28 mouse cellular contexts compared by ENCODE assay signal in genomic region chr17:5154322-5154721, GRCm38 (mm10).
DNase-seq lines count a peak whose midpoint lies in the region; ATAC-seq and TF ChIP-seq lines count a peak whose summit lies in the region.
"Had no signal": no experiment of that assay in that cellular context is flagged by ENCODE, and none has a peak within 500 bp of the region (broad histone marks: within the 10 kb centered on the region; RNA-seq: fewer than 3 reads in every experiment).

No protein-coding gene starts in this region.

- H3K9me3 ChIP-seq in heart, embryonic 14.5 days (ENCODE audit: control insufficient read depth, low read length): no peaks in the 10 kb centered on the region
- H3K9me3 ChIP-seq in heart, embryonic 12.5 days (replicated peaks): no peaks in the 10 kb centered on the region
- H3K9me3 ChIP-seq in hindbrain, embryonic 14.5 days (ENCODE audit: control insufficient read depth, low read length): no peaks in the 10 kb centered on the region
- no peaks in the 10 kb centered on the region for H3K9me3 ChIP-seq in hindbrain, embryonic 10.5 days
- no peaks in the 10 kb centered on the region for H3K9me3 ChIP-seq in neural tube, embryonic 13.5 days
- H3K9me3 ChIP-seq in neural tube, embryonic 15.5 days (replicated peaks): no peaks in the 10 kb centered on the region
- H3K9me3 ChIP-seq: embryonic facial prominence, embryonic 13.5 days; forebrain, embryonic 12.5 days; forebrain, embryonic 15.5 days; G1E; heart, embryonic 10.5 days; heart, embryonic 15.5 days had no signal

- H3K4me1 ChIP-seq in heart, embryonic 14.5 days (ENCODE audit: control insufficient read depth in 2 of 2, insufficient read depth in 2 of 2, low read length in 2 of 2): peaks cover 4 to 8% of the 10 kb centered on the region in 2 experiments
- peaks cover 16% of the 10 kb centered on the region for H3K4me1 ChIP-seq in heart, embryonic 12.5 days (replicated peaks)
- peaks cover 28% of the 10 kb centered on the region for H3K4me1 ChIP-seq in hindbrain, embryonic 14.5 days (replicated peaks; ENCODE audit: control insufficient read depth, insufficient read depth, low read length)
- H3K4me1 ChIP-seq in hindbrain, embryonic 10.5 days (replicated peaks): peaks cover 18% of the 10 kb centered on the region; the same call in 1 of the 2 replicates
- peaks cover 53% of the 10 kb centered on the region for H3K4me1 ChIP-seq in neural tube, embryonic 13.5 days (replicated peaks)
- H3K4me1 ChIP-seq in neural tube, embryonic 15.5 days: peaks cover 41% of the 10 kb centered on the region
- H3K4me1 ChIP-seq in olfactory bulb, adult 2 months (ENCODE audit: control insufficient read depth, insufficient read depth, low read length): peaks cover 24% of the 10 kb centered on the region

- DNase-seq in hindbrain, embryonic 14.5 days (ENCODE audit: low spot score): no peak
- no peak for DNase-seq in hindbrain, embryonic 10.5 days (ENCODE audit: low spot score)
- DNase-seq in urinary bladder, postnatal 14 days (ENCODE audit: low spot score): no peak
- DNase-seq: adrenal gland, postnatal 10 days; adrenal gland, postnatal 36 days; B cell, adult 2 months; cerebellum, adult 2 months; cerebellum, adult 9-11 months; cerebellum, postnatal 25 days; gastrocnemius, postnatal 25 days; heart, adult 2 months; heart, postnatal 10 days; heart, postnatal 36 days had no signal

- TF ChIP-seq POLR2A in olfactory bulb, adult 2 months (IDR thresholded peaks at IDR 0.05; ENCODE audit: insufficient read depth, low read depth, low read length): no peak

- no peak for TF ChIP-seq CTCF in olfactory bulb, adult 2 months (IDR thresholded peaks at IDR 0.05; ENCODE audit: insufficient read depth, low read depth, low read length)

- H3K4me2 ChIP-seq in heart, embryonic 14.5 days (ENCODE audit: low read length): no peak overlapping the region
- H3K4me2 ChIP-seq in heart, embryonic 12.5 days: no peak overlapping the region
- H3K4me2 ChIP-seq in hindbrain, embryonic 14.5 days (replicated peaks): no peak overlapping the region
- no peak overlapping the region for H3K4me2 ChIP-seq in neural tube, embryonic 13.5 days
- no peak overlapping the region for H3K4me2 ChIP-seq in neural tube, embryonic 15.5 days
- H3K4me2 ChIP-seq: embryonic facial prominence, embryonic 13.5 days; forebrain, embryonic 12.5 days; forebrain, embryonic 15.5 days; heart, embryonic 15.5 days had no signal

- H3K36me3 ChIP-seq in heart, embryonic 14.5 days (ENCODE audit: control insufficient read depth, insufficient read depth, low read length): no peaks in the 10 kb centered on the region
- 0 out of 2 replicates have a peak, but pooled peaks cover 1% of the 10 kb centered on the region for H3K36me3 ChIP-seq in heart, embryonic 12.5 days
- H3K36me3 ChIP-seq in hindbrain, embryonic 14.5 days (replicated peaks; ENCODE audit: control insufficient read depth, insufficient read depth): no peaks in the 10 kb centered on the region
- no peaks in the 10 kb centered on the region for H3K36me3 ChIP-seq in hindbrain, embryonic 10.5 days
- no peaks in the 10 kb centered on the region for H3K36me3 ChIP-seq in neural tube, embryonic 13.5 days
- no peaks in the 10 kb centered on the region for H3K36me3 ChIP-seq in neural tube, embryonic 15.5 days
- H3K36me3 ChIP-seq: embryonic facial prominence, embryonic 13.5 days; forebrain, embryonic 12.5 days; forebrain, embryonic 15.5 days; heart, embryonic 15.5 days had no signal

- no peak overlapping the region for H3K27ac ChIP-seq in heart, embryonic 14.5 days (replicated peaks in 1 of 2; ENCODE audit: control insufficient read depth in 1 of 2, insufficient read depth in 1 of 2, low read depth in 2 of 2, low read length in 2 of 2)
- H3K27ac ChIP-seq in heart, embryonic 12.5 days (ENCODE audit: poor library complexity, severe bottlenecking): no peak overlapping the region
- 0 out of 2 replicates have a peak overlapping the region, but pooled peaks have one; percentile 0 for H3K27ac ChIP-seq in hindbrain, embryonic 14.5 days
- H3K27ac ChIP-seq in hindbrain, embryonic 10.5 days: no peak overlapping the region
- H3K27ac ChIP-seq in neural tube, embryonic 13.5 days (replicated peaks): 0 out of 2 replicates have a peak overlapping the region, but pooled peaks have one; percentile 28
- no peak overlapping the region; the same call in 1 of the 2 replicates for H3K27ac ChIP-seq in neural tube, embryonic 15.5 days (replicated peaks)
- 0 out of 2 replicates have a peak overlapping the region, but pooled peaks have one; percentile 23 for H3K27ac ChIP-seq in olfactory bulb, adult 2 months (ENCODE audit: insufficient read depth, low read depth, low read length)
- H3K27ac ChIP-seq: embryonic facial prominence, embryonic 13.5 days; forebrain, embryonic 12.5 days; forebrain, embryonic 15.5 days; heart, adult 2 months; heart, embryonic 10.5 days; heart, embryonic 15.5 days had no signal

- no peak overlapping the region for H3K4me3 ChIP-seq in heart, embryonic 14.5 days (ENCODE audit: control insufficient read depth in 1 of 2, insufficient read depth in 1 of 2, low read depth in 1 of 2, low read length in 2 of 2)
- no peak overlapping the region for H3K4me3 ChIP-seq in heart, embryonic 12.5 days
- H3K4me3 ChIP-seq in hindbrain, embryonic 14.5 days (replicated peaks; ENCODE audit: low read length): no peak overlapping the region
- no peak overlapping the region for H3K4me3 ChIP-seq in hindbrain, embryonic 10.5 days
- H3K4me3 ChIP-seq in neural tube, embryonic 13.5 days: no peak overlapping the region
- no peak overlapping the region for H3K4me3 ChIP-seq in neural tube, embryonic 15.5 days (replicated peaks)
- H3K4me3 ChIP-seq in olfactory bulb, adult 2 months (ENCODE audit: insufficient read depth, low read depth, low read length): no peak overlapping the region
- H3K4me3 ChIP-seq: embryonic facial prominence, embryonic 13.5 days; erythroblast, embryonic 14.5 days; forebrain, embryonic 12.5 days; forebrain, embryonic 15.5 days; heart, adult 2 months; heart, embryonic 10.5 days; heart, embryonic 15.5 days had no signal

- H3K9ac ChIP-seq in heart, embryonic 14.5 days (ENCODE audit: low read length): no peak overlapping the region
- no peak overlapping the region for H3K9ac ChIP-seq in heart, embryonic 12.5 days
- no peak overlapping the region for H3K9ac ChIP-seq in hindbrain, embryonic 14.5 days
- H3K9ac ChIP-seq in neural tube, embryonic 13.5 days: no peak overlapping the region
- H3K9ac ChIP-seq in neural tube, embryonic 15.5 days (replicated peaks): no peak overlapping the region
- H3K9ac ChIP-seq: embryonic facial prominence, embryonic 13.5 days; forebrain, embryonic 12.5 days; forebrain, embryonic 15.5 days; heart, embryonic 15.5 days had no signal

- peak; percentile 54; the same call in 1 of the 2 replicates for ATAC-seq in heart, embryonic 14.5 days (ENCODE audit: insufficient number of reproducible peaks, insufficient read depth, low FRiP score, low read depth)
- no peak; the same call in 1 of the 2 replicates for ATAC-seq in heart, embryonic 12.5 days (ENCODE audit: insufficient number of reproducible peaks, low FRiP score)
- ATAC-seq in hindbrain, embryonic 14.5 days (ENCODE audit: low FRiP score): no peak
- ATAC-seq in neural tube, embryonic 13.5 days (ENCODE audit: low read depth): no peak
- ATAC-seq in neural tube, embryonic 15.5 days (ENCODE audit: low FRiP score): no peak
- ATAC-seq: forebrain, embryonic 15.5 days; intestine, postnatal 0 days; Patski had no signal

- 68% methylated on average over 6 of the region's 6 CpGs for WGBS in heart, embryonic 14.5 days
- 54% methylated on average over 6 of the region's 6 CpGs for WGBS in heart, embryonic 12.5 days
- 83% methylated on average over 6 of the region's 6 CpGs for WGBS in hindbrain, embryonic 14.5 days
- 86% methylated on average over 6 of the region's 6 CpGs for WGBS in hindbrain, embryonic 10.5 days
- 81% methylated on average over 6 of the region's 6 CpGs for WGBS in neural tube, embryonic 13.5 days
- 66% methylated on average over 6 of the region's 6 CpGs for WGBS in neural tube, embryonic 15.5 days
- WGBS in olfactory bulb, adult 2 months: 58% methylated on average over 6 of the region's 6 CpGs

- H3K27me3 ChIP-seq in heart, embryonic 14.5 days (ENCODE audit: control insufficient read depth, insufficient read depth, low read length): no peaks in the 10 kb centered on the region
- H3K27me3 ChIP-seq in heart, embryonic 12.5 days (replicated peaks): no peaks in the 10 kb centered on the region
- no peaks in the 10 kb centered on the region for H3K27me3 ChIP-seq in hindbrain, embryonic 14.5 days (ENCODE audit: control insufficient read depth, insufficient read depth, low read length)
- no peaks in the 10 kb centered on the region for H3K27me3 ChIP-seq in hindbrain, embryonic 10.5 days (ENCODE audit: insufficient read depth, poor library complexity, severe bottlenecking)
- H3K27me3 ChIP-seq in neural tube, embryonic 13.5 days: no peaks in the 10 kb centered on the region
- no peaks in the 10 kb centered on the region for H3K27me3 ChIP-seq in neural tube, embryonic 15.5 days (replicated peaks)
- H3K27me3 ChIP-seq: CH12.LX; embryonic facial prominence, embryonic 13.5 days; forebrain, embryonic 12.5 days; forebrain, embryonic 15.5 days; heart, embryonic 15.5 days; Patski had no signal

Comparison
In these comparisons a context has a peak if more than half of its experiments do, and no peak if none do; other contexts are left out.
1. H3K27ac ChIP-seq: peak in hindbrain, embryonic 14.5 days (single experiment), neural tube, embryonic 13.5 days (single experiment) and olfactory bulb, adult 2 months (single experiment); none in heart, embryonic 14.5 days (0 of 2), heart, embryonic 12.5 days (single experiment), hindbrain, embryonic 10.5 days (single experiment) and neural tube, embryonic 15.5 days (single experiment).